8 mouse cellular contexts compared by ENCODE assay signal in genomic region chr7:12949032-12949871, GRCm38 (mm10). TPM values are rescaled to one million over a fixed set of nuclear protein-coding genes. Genes with fewer than 3 reads are reported as not detected.
DNase-seq lines count a peak whose midpoint lies in the region; ATAC-seq and TF ChIP-seq lines count a peak whose summit lies in the region.

No protein-coding gene starts in this region.

- H3K27ac ChIP-seq in ES-Bruce4 (ENCODE audit: insufficient read depth, low read length) = peak overlapping the region; percentile 49; the same call in 1 of the 2 replicates
- H3K27ac ChIP-seq in forebrain, embryonic 14.5 days (ENCODE audit: low read depth, low read length) = peak overlapping the region; percentile 87

- H3K4me2 ChIP-seq in forebrain, embryonic 14.5 days (ENCODE audit: low read length) = peak overlapping the region; percentile 67

- H3K9ac ChIP-seq in ES-Bruce4 (ENCODE audit: low read depth, poor library complexity, severe bottlenecking) = peak overlapping the region; percentile 92
- H3K9ac ChIP-seq in forebrain, embryonic 14.5 days (ENCODE audit: low read length) = peak overlapping the region; percentile 59

- no peaks in the 10 kb centered on the region for H3K9me3 ChIP-seq in ES-Bruce4 (replicated peaks; ENCODE audit: control insufficient read depth, insufficient read depth, low read length, poor library complexity, severe bottlenecking)
- H3K9me3 ChIP-seq in forebrain, embryonic 14.5 days (replicated peaks; ENCODE audit: control insufficient read depth, low read length) = no peaks in the 10 kb centered on the region

- no peaks in the 10 kb centered on the region for H3K4me1 ChIP-seq in ES-Bruce4 (ENCODE audit: control insufficient read depth, insufficient read depth, low read length)
- H3K4me1 ChIP-seq in forebrain, embryonic 14.5 days (ENCODE audit: control insufficient read depth, insufficient read depth, low read length) = 0 out of 2 replicates have a peak, but pooled peaks cover 4% of the 10 kb centered on the region
- peaks cover 6% of the 10 kb centered on the region; the same call in 1 of the 2 replicates for H3K4me1 ChIP-seq in lung, adult 2 months (ENCODE audit: control insufficient read depth, insufficient read depth, low read length)

- 0 out of 2 replicates have a peak, but pooled peaks have one; percentile 6 for TF ChIP-seq EP300 in ES-Bruce4 (IDR thresholded peaks at IDR 0.05; ENCODE audit: insufficient read depth, low read depth, low read length)

- H3K36me3 ChIP-seq in ES-Bruce4 (ENCODE audit: control insufficient read depth, insufficient read depth, low read length, poor library complexity, severe bottlenecking) = no peaks in the 10 kb centered on the region
- H3K36me3 ChIP-seq in forebrain, embryonic 14.5 days (ENCODE audit: control insufficient read depth, insufficient read depth, low read length) = no peaks in the 10 kb centered on the region

- H3K4me3 ChIP-seq in ES-Bruce4 (ENCODE audit: low read depth, low read length) = peak overlapping the region; percentile 74
- H3K4me3 ChIP-seq in forebrain, embryonic 14.5 days (ENCODE audit: low read depth, low read length) = peak overlapping the region; percentile 38
- H3K4me3 ChIP-seq in lung, adult 2 months (replicated peaks; ENCODE audit: extremely low read depth, low read depth, low read length) = peak overlapping the region; percentile 85

- 10% methylated on average over 35 of the region's 35 CpGs for WGBS in forebrain, embryonic 14.5 days
- WGBS in lung, adult 2 months = 4% methylated on average over 35 of the region's 35 CpGs

- DNase-seq in cerebellum, adult 11 months = peak; percentile 92
- peak; percentile 99 for DNase-seq in forebrain, embryonic 14.5 days (ENCODE audit: low spot score)
- DNase-seq in heart, postnatal 25 days (ENCODE audit: low spot score) = peak; percentile 92
- peak; percentile 96 to 99 for DNase-seq in layer of hippocampus, adult 18-20 months (ENCODE audit: low spot score in 2 of 2)
- peak; percentile 87 for DNase-seq in lung, adult 2 months
- DNase-seq in thymus, adult 18-20 months = peak; percentile 90 to 95

- peak; percentile 99 for ATAC-seq in forebrain, embryonic 14.5 days
- peak; percentile 98 for ATAC-seq in neutrophil, adult 5-6 weeks (ENCODE audit: extremely low read depth, insufficient number of reproducible peaks, low FRiP score, poor library complexity, severe bottlenecking)

- intact Hi-C loops in heart, postnatal 25 days (cut with DNase I) = loop anchor here (2.0 to 5.0 kb wide), 3 partner anchors 16 to 37 kb away; partner anchors contain the start of genes Rps5 and Zfp324

- TF ChIP-seq CTCF in ES-Bruce4 (IDR thresholded peaks at IDR 0.05; ENCODE audit: low read depth, low read length) = no peak
- no peak for TF ChIP-seq CTCF in lung, adult 2 months (IDR thresholded peaks at IDR 0.05; ENCODE audit: insufficient read depth, low read length)

- H3K27me3 ChIP-seq in ES-Bruce4 (ENCODE audit: control insufficient read depth, insufficient read depth, low read length, poor library complexity, severe bottlenecking) = no peaks in the 10 kb centered on the region
- H3K27me3 ChIP-seq in forebrain, embryonic 14.5 days (replicated peaks; ENCODE audit: control insufficient read depth, insufficient read depth, low read length) = no peaks in the 10 kb centered on the region

- peak; percentile 48 for TF ChIP-seq POLR2A in ES-Bruce4 (IDR thresholded peaks at IDR 0.05; ENCODE audit: insufficient read depth, low read length)
- peak; percentile 71; the same call in 1 of the 2 replicates for TF ChIP-seq POLR2A in lung, adult 2 months (IDR thresholded peaks at IDR 0.05; ENCODE audit: borderline replicate concordance, extremely low read depth, low read depth, low read length)

RNA-seq across cellular contexts. Expression of gene Zfp324, which starts 16.4 kb away (rescaled TPM):
- polyA plus RNA-seq in ES-Bruce4 (2011; ENCODE audit: insufficient read depth, insufficient read length, low read depth, missing spikeins) = 1.5 and 2.3 TPM in 2 replicates
- 10.1 and 11.4 TPM in 2 replicates for polyA plus RNA-seq in forebrain, embryonic 14.5 days (2014; fragmentation: Nextera tagmentation; extraction: Ambion mirVana)
- total RNA-seq in heart, postnatal 25 days (2021) = 1 to 10 TPM; 3.2 to 4.6 TPM
- total RNA-seq in layer of hippocampus, adult 18-20 months (2021) = 10 to 100 TPM; 10.1 to 12.7 TPM
- 6.1 and 6.8 TPM in 2 replicates for polyA plus RNA-seq in lung, adult 2 months (2012; rRNA removed)
- total RNA-seq in neutrophil, adult 5-6 weeks (2017) = 5.0 and 5.5 TPM in 2 replicates

RNA-seq across cellular contexts. Expression of gene Rnf225, which starts 22.0 kb away (rescaled TPM):
- 0.37 and 0.84 TPM in 2 replicates for polyA plus RNA-seq in ES-Bruce4 (2011; ENCODE audit: insufficient read depth, insufficient read length, low read depth, missing spikeins)
- 0.48 and 0.57 TPM in 2 replicates for polyA plus RNA-seq in forebrain, embryonic 14.5 days (2014; fragmentation: Nextera tagmentation; extraction: Ambion mirVana)
- under 1 TPM; 0.21 to 0.22 TPM for total RNA-seq in heart, postnatal 25 days (2021)
- under 1 TPM; 0.71 to 0.97 TPM for total RNA-seq in layer of hippocampus, adult 18-20 months (2021)
- 2.3 and 7.0 TPM in 2 replicates for polyA plus RNA-seq in lung, adult 2 months (2012; rRNA removed)
- 1.2 and 1.7 TPM in 2 replicates for total RNA-seq in neutrophil, adult 5-6 weeks (2017)

RNA-seq across cellular contexts. Expression of gene Rps5, which starts 27.2 kb away (rescaled TPM):
- polyA plus RNA-seq in ES-Bruce4 (2011; ENCODE audit: insufficient read depth, insufficient read length, low read depth, missing spikeins) = 1,704 and 1,789 TPM in 2 replicates
- 740 and 1,089 TPM in 2 replicates for polyA plus RNA-seq in forebrain, embryonic 14.5 days (2014; fragmentation: Nextera tagmentation; extraction: Ambion mirVana)
- total RNA-seq in heart, postnatal 25 days (2021) = 100 to 1,000 TPM; 507 to 542 TPM
- total RNA-seq in layer of hippocampus, adult 18-20 months (2021) = 100 to 1,000 TPM; 427 to 466 TPM
- 1,316 and 1,420 TPM in 2 replicates for polyA plus RNA-seq in lung, adult 2 months (2012; rRNA removed)
- 425 and 483 TPM in 2 replicates for total RNA-seq in neutrophil, adult 5-6 weeks (2017)

RNA-seq across cellular contexts. Expression of gene Zfp446, which starts 28.4 kb away (rescaled TPM):
- 4.5 and 5.1 TPM in 2 replicates for polyA plus RNA-seq in ES-Bruce4 (2011; ENCODE audit: insufficient read depth, insufficient read length, low read depth, missing spikeins)
- 4.5 and 4.9 TPM in 2 replicates for polyA plus RNA-seq in forebrain, embryonic 14.5 days (2014; fragmentation: Nextera tagmentation; extraction: Ambion mirVana)
- 1 to 10 TPM; 2.5 to 3.0 TPM for total RNA-seq in heart, postnatal 25 days (2021)
- 1 to 10 TPM; 8.1 to 8.6 TPM for total RNA-seq in layer of hippocampus, adult 18-20 months (2021)
- polyA plus RNA-seq in lung, adult 2 months (2012; rRNA removed) = 5.3 and 7.4 TPM in 2 replicates
- 5.1 and 7.4 TPM in 2 replicates for total RNA-seq in neutrophil, adult 5-6 weeks (2017)

RNA-seq across cellular contexts. Expression of gene Slc27a5, which starts 48.7 kb away (rescaled TPM):
- 0.75 TPM in 1 of 2 replicates, not detected in the other for polyA plus RNA-seq in ES-Bruce4 (2011; ENCODE audit: insufficient read depth, insufficient read length, low read depth, missing spikeins)
- 0.10 TPM in 1 of 2 replicates, not detected in the other for polyA plus RNA-seq in forebrain, embryonic 14.5 days (2014; fragmentation: Nextera tagmentation; extraction: Ambion mirVana)
- total RNA-seq in heart, postnatal 25 days (2021) = not detected
- total RNA-seq in layer of hippocampus, adult 18-20 months (2021) = under 1 TPM in 1 of 2 experiments, not detected in 1; 0.57 TPM
- polyA plus RNA-seq in lung, adult 2 months (2012; rRNA removed) = 0.20 and 0.75 TPM in 2 replicates
- total RNA-seq in neutrophil, adult 5-6 weeks (2017) = 0.81 TPM in 1 of 2 replicates, not detected in the other

Comparison
In these comparisons a context has a peak if more than half of its experiments do, and no peak if none do; other contexts are left out.
1. Peak in every context shown above with its lines: DNase-seq, ATAC-seq, H3K4me3 ChIP-seq and H3K27ac ChIP-seq.